Mouse (Mus musculus): ENCODE results near the gene Bcl11b.

Bcl11b gene

DNA sequence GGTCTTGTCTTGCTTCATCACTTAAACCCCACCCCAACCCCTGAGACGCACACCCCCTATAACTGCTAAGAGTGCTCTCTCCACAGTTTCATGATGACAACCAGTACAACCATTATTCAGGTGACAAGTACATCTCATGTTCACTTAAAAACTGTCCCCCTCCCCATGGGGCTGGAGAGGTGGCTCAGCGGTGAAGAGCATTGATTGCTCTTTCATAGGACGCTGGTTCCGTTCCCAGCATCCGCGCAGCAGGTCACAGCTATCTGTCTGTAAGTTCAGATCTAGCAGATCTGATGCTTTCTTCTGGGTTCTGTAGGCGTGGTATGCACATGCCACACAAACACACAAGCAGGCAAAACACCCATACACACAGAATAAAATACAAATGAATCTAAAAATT lies 81.2 kb downstream of the Bcl11b start:
- Histone ChIP-seq H3K36me3 (ENCODE audit: control insufficient read depth, insufficient read depth, low read length, poor library complexity, severe bottlenecking) (no peaks in the 10 kb centered on the region), H3K27me3 (ENCODE audit: control insufficient read depth, insufficient read depth, low read length, poor library complexity, severe bottlenecking) (no peaks in the 10 kb centered on the region)
- no peak for DNase-seq (ENCODE audit: low read depth, low spot score)

DNA sequence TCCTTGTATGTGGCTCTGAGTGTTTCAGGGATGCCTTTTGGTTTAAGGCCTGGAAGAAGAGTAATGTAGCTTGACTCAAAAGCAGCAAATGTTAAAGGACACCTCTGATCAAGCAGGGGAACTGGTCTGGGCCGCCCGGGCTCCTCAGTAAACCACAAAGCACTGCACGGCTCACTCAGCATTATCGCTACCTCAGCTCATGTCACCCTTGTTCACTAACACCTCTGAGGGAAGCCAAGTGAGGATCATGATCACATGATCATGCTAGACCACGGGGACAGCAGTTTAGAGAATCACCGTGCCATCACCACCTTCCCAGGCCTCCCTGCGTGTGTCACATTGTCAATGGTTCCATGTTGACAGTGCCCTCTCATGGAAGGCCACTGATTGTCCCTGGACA lies 81.8 kb downstream of the Bcl11b start:
- Histone ChIP-seq H3K27me3 (ENCODE audit: control insufficient read depth, insufficient read depth, low read length, poor library complexity, severe bottlenecking) (no peaks in the 10 kb centered on the region), H3K36me3 (ENCODE audit: control insufficient read depth, insufficient read depth, low read length, poor library complexity, severe bottlenecking) (no peaks in the 10 kb centered on the region)
- DNase-seq (ENCODE audit: low read depth, low spot score): no peak

DNA sequence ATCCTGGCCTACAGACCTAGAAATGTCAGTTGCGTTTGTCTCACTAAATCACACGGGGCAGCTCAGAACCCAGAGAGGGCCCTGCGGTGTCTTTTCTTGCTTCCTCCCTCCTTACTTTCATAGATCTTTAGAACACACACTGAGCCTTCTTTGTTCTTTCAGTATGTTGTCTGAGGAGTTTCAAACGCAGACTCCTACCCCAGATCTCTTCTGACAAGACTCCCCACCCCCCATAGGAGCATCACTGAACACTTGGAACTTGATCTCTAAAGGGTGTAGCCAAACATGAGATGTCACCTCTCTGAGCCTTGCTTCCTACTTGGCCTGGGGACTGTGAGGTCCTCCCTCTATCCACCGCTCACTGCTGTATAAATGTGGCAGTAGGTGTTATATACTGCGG lies 82.2 kb downstream of the Bcl11b start:
- Histone ChIP-seq H3K27me3 (ENCODE audit: control insufficient read depth, insufficient read depth, low read length, poor library complexity, severe bottlenecking) (no peaks in the 10 kb centered on the region), H3K36me3 (ENCODE audit: control insufficient read depth, insufficient read depth, low read length, poor library complexity, severe bottlenecking) (no peaks in the 10 kb centered on the region)
- no peak for DNase-seq (ENCODE audit: low read depth, low spot score)

DNA sequence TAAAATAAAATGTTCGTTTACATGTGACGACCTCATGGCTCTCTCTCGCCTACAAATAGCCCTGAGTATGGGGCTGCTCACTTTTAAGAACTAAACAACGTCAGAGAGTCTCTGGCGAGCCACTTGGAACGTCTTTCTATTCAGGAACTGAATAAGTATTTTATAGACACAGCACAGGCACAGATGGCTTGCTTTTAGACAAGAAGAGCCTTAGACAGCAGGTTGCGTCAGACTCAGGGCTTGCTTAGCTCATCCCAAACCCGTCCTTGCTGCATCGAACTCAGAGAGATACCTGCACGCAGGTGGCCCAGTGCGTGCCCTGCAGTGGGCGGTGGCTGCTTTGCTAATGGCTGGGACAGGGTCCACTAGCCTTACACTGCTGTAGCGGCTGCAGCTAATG lies 82.7 kb downstream of the Bcl11b start:
- no peaks in the 10 kb centered on the region for H3K36me3 ChIP-seq (ENCODE audit: control insufficient read depth, insufficient read depth, low read length, poor library complexity, severe bottlenecking)
- H3K27me3 ChIP-seq (ENCODE audit: control insufficient read depth, insufficient read depth, low read length, poor library complexity, severe bottlenecking): no peaks in the 10 kb centered on the region
- no peak for DNase-seq (ENCODE audit: low read depth, low spot score)

DNA sequence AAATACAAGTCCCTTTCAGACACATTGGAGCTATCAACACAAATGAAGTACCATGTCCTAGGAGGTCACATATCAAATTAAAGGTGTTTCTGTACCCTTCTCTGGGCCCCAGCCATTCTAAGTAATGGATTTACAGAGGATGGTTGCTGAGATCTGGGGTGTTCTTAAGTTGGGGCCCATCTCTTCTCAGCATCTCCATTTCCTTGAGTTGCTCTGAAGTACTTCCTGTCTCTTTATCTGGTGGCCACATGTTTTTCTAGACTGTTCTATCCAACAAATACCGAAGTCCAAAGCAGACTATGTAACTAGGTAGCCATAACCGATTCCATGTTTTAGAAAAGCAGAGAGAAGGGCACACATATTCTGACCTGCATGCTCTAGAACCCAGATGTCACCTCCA lies 83.3 kb downstream of the Bcl11b start:
- no peak for DNase-seq (ENCODE audit: low read depth, low spot score)
- no peaks in the 10 kb centered on the region for H3K27me3 ChIP-seq (ENCODE audit: control insufficient read depth, insufficient read depth, low read length, poor library complexity, severe bottlenecking)
- no peaks in the 10 kb centered on the region for H3K36me3 ChIP-seq (ENCODE audit: control insufficient read depth, insufficient read depth, low read length, poor library complexity, severe bottlenecking)

DNA sequence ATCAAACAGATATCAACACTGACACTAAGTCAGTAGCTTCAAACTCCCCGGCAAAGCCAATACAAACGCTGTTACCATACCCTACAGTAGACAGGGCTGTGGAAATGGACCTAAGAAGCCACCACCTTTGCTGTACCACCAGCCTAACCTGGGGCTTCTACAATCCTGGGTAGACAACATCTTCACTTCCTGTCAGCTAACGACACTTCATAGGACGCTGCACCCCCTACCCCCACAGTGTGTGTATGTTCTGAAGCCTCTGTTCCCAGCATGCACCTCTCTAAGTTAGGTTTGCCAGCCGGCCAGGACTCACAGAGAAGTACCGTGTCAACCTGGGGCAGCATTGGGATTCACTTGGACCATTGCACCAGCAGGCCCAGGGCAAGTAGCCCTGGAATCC lies 84.6 kb downstream of the Bcl11b start:
- H3K36me3 ChIP-seq (ENCODE audit: control insufficient read depth, insufficient read depth, low read length, poor library complexity, severe bottlenecking): no peaks in the 10 kb centered on the region
- DNase-seq (ENCODE audit: low read depth, low spot score): no peak
- no peaks in the 10 kb centered on the region for H3K27me3 ChIP-seq (ENCODE audit: control insufficient read depth, insufficient read depth, low read length, poor library complexity, severe bottlenecking)

DNA sequence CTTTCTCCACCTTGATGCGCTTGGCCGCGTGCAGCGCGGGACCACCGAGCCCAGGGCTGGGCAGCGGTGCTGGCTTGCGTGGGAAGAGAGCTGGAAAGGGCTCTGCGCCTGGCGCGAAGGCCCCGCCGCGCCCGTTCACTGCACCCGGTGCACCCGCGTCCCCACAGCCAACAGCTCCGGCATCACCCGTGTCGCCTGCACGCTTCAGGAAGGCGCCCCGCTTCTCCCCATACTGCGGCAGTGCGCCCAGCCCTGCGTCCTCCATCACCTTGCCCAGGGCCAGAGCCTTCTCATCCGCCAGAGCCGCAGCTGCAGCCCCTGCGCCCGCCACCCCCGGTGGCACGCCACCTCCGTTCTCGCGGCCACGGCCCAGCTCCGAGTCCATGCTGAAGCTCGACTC lies 87.4 kb downstream of the Bcl11b start:
- Histone ChIP-seq H3K27me3 (ENCODE audit: control insufficient read depth, insufficient read depth, low read length, poor library complexity, severe bottlenecking) (no peaks in the 10 kb centered on the region), H3K36me3 (ENCODE audit: control insufficient read depth, insufficient read depth, low read length, poor library complexity, severe bottlenecking) (no peaks in the 10 kb centered on the region)
- DNase-seq (ENCODE audit: low read depth, low spot score): no peak

DNA sequence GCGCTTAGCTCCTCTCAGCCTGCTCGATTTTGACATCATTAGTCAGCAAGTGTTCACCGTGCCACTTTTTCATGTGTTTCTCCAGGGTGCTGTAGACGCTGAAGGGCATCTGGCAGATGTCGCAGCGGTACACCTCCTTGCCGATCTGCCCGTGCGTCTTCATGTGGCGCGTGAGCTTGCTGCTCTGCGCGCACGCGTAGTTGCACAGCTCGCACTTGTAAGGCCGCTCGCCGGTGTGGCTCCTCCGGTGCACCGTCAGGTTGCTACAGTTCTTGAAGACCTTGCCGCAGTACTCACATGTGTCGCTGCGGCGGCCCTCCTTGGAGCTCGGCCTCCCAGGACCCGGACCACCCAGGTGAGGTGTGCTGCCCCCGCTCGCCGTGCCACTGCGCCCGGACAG lies 88.0 kb downstream of the Bcl11b start:
- Histone ChIP-seq H3K36me3 (ENCODE audit: control insufficient read depth, insufficient read depth, low read length, poor library complexity, severe bottlenecking) (no peaks in the 10 kb centered on the region), H3K27me3 (ENCODE audit: control insufficient read depth, insufficient read depth, low read length, poor library complexity, severe bottlenecking) (no peaks in the 10 kb centered on the region)
- DNase-seq (ENCODE audit: low read depth, low spot score): no peak

DNA sequence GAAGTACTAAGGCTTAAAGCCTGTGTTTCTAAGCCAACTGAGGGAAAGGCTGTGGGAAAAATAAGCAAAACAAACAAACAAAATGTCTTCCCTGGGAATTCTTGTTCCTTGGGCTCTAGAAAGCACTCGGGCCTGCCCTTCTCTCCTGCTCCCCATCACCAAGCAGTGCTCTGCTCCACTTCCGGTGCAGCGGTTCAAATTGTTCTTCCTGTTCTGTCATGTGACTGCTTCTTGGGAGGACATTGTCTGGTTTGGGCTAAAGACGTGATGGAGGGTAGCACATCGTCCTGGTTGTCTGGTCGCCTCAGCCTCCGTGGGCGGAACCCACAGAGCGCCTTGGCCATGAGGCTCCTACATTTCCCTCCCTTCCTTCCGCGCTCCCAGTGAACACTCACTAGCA lies 94.6 kb downstream of the Bcl11b start:
- Histone ChIP-seq H3K36me3 (ENCODE audit: control insufficient read depth, insufficient read depth, low read length, poor library complexity, severe bottlenecking) (no peaks in the 10 kb centered on the region), H3K27me3 (ENCODE audit: control insufficient read depth, insufficient read depth, low read length, poor library complexity, severe bottlenecking) (no peaks in the 10 kb centered on the region)
- no peak for DNase-seq (ENCODE audit: low read depth, low spot score)

DNA sequence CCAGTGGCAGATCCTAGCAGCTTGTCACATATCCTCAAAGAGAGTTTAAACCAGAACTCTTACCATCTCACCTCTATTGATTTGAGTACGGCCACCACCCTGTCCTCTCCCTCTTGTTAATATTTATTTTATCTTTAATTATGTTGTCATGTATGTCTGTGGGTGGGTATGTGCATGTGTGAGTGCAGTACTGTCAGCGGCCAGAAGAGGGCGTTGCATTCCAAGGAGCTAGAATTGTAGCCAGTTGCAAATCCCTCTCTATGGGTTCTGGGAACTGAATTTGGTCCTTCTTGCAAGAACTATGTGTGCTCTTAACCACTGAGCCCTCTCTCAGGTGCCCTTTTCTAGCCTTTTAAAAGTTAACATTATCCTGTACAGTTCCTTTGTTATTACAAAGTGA lies 98.1 kb downstream of the Bcl11b start:
- DNase-seq (ENCODE audit: low read depth, low spot score): no peak
- no peaks in the 10 kb centered on the region for H3K27me3 ChIP-seq (ENCODE audit: control insufficient read depth, insufficient read depth, low read length, poor library complexity, severe bottlenecking)
- H3K36me3 ChIP-seq (ENCODE audit: control insufficient read depth, insufficient read depth, low read length, poor library complexity, severe bottlenecking): no peaks in the 10 kb centered on the region

DNA sequence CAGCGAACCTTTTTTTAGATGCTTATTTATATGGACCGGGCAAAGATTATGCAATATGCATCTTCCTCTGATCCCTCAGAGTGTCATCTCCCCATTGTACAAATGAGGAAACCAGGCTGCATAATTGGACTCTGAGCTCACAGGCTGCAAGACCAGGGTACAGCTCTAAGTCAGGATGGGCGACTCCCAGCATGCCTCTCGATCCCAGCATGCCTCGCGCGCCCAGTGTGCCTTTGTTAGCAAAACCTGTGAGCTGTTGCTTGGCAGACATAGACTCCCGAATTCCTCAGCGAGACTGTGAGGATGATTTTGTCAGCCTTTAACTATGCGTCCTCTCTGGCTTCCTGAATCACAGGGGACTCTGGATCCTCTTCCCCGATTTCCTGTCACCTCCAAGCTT lies 98.9 kb downstream of the Bcl11b start:
- Histone ChIP-seq H3K27me3 (ENCODE audit: control insufficient read depth, insufficient read depth, low read length, poor library complexity, severe bottlenecking) (no peaks in the 10 kb centered on the region), H3K36me3 (ENCODE audit: control insufficient read depth, insufficient read depth, low read length, poor library complexity, severe bottlenecking) (no peaks in the 10 kb centered on the region)
- DNase-seq (ENCODE audit: low read depth, low spot score): no peak

DNA sequence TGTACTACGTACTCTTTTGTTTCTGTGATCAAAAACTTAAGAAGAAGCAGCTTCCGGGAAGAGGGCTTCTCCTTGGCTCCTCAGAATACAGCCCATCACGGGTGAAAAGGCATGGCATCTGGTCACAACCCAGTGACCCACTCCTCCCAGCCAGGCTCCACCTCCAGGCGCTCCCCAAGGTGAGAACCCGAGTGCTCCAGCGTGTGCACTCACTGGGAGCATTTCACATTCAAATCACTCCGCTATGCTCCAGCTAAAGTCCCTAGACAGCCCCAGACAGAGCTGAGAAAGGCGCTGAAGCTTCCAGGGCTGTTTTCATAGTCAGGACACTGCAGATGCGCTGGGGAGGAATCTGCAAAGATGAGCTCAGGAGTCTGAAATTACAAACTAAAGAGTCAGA lies 99.5 kb downstream of the Bcl11b start:
- no peak for DNase-seq (ENCODE audit: low read depth, low spot score)
- Histone ChIP-seq H3K27me3 (ENCODE audit: control insufficient read depth, insufficient read depth, low read length, poor library complexity, severe bottlenecking) (no peaks in the 10 kb centered on the region), H3K36me3 (ENCODE audit: control insufficient read depth, insufficient read depth, low read length, poor library complexity, severe bottlenecking) (no peaks in the 10 kb centered on the region)

DNA sequence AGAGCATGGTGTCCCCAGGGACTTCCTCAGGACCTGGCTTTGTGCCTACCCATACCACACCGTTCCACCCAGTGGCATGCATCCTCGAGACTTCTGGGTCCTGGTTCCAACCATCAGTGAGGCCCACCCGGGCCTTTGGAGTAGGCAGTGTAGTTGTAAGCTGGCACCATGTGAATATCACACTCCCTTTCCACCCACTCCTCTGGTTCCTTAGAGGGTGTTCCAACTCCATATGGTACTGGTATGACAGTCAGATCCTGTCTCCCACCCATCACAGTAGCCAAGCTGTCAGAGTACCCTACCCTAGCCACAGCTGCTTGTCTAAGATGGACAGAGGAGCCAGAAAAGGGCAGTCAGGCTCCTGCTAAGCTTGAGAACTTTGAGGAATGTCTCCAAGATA lies 112.0 kb downstream of the Bcl11b start:
- Histone ChIP-seq H3K36me3 (ENCODE audit: control insufficient read depth, insufficient read depth, low read length, poor library complexity, severe bottlenecking) (no peaks in the 10 kb centered on the region), H3K27me3 (ENCODE audit: control insufficient read depth, insufficient read depth, low read length, poor library complexity, severe bottlenecking) (no peaks in the 10 kb centered on the region)
- no peak for DNase-seq (ENCODE audit: low read depth, low spot score)

DNA sequence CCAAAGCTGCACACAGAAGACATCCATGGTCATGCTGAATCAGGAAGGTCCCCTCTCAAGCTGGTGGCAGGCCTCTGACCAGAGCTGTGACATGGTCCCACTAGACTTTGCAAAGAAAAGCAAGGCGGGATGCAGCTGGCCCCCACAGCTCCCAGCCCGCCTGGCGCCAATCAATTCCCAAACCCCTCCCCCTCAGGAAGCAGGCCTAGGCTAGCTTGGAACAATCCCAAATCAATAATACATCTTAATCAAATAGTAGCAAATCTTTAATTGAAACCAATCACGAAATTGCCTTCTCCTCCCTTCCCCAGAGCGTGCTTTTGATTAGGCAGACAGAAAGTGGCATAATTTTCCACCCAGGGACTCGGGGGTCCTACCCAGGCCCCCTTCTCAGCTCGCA lies 113.1 kb downstream of the Bcl11b start:
- H3K36me3 ChIP-seq (ENCODE audit: control insufficient read depth, insufficient read depth, low read length, poor library complexity, severe bottlenecking): no peaks in the 10 kb centered on the region
- H3K27me3 ChIP-seq (ENCODE audit: control insufficient read depth, insufficient read depth, low read length, poor library complexity, severe bottlenecking): no peaks in the 10 kb centered on the region
- DNase-seq (ENCODE audit: low read depth, low spot score): no peak

DNA sequence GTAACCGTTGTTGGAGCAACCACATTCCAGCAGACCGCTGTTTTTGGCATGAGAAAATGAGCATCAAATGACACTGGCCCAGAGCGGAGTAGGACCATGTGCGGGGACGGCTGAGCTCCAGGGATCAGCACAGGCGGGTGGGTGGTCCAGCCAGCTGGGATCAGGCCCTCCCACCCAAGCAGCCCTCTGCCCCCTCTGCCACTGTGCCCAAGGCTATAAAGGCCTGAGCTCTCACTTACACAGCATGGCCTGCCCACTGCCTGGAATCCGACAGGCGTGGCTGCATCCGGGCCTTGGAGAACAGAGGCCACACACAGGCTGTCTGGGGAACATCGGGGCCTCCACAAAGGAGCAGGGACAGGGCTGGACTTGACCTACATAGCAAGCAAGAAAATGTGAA lies 113.6 kb downstream of the Bcl11b start:
- DNase-seq (ENCODE audit: low read depth, low spot score): no peak
- H3K27me3 ChIP-seq (ENCODE audit: control insufficient read depth, insufficient read depth, low read length, poor library complexity, severe bottlenecking): no peaks in the 10 kb centered on the region
- no peaks in the 10 kb centered on the region for H3K36me3 ChIP-seq (ENCODE audit: control insufficient read depth, insufficient read depth, low read length, poor library complexity, severe bottlenecking)

DNA sequence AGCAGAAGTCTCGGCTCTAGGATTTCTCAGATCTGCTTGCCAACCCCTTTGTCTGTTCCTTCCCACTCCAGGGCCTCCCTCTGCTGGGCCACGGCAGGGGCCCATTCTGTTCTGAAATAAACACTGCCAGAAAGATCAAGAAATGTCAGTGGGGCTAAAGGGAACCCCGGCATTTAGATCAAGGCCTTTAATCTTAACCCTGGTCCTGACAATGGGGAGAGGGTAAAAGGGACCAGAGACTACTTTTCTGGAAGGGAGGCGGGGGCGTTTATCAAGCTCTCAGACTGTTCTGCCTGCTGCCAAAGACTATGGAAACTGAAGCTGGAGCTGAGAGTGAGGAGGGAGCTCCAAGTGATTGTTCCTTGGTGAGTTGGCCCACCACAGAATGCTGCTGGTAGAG lies 114.8 kb downstream of the Bcl11b start:
- Histone ChIP-seq H3K27me3 (ENCODE audit: control insufficient read depth, insufficient read depth, low read length, poor library complexity, severe bottlenecking) (no peaks in the 10 kb centered on the region), H3K36me3 (ENCODE audit: control insufficient read depth, insufficient read depth, low read length, poor library complexity, severe bottlenecking) (no peaks in the 10 kb centered on the region)
- no peak for DNase-seq (ENCODE audit: low read depth, low spot score)

DNA sequence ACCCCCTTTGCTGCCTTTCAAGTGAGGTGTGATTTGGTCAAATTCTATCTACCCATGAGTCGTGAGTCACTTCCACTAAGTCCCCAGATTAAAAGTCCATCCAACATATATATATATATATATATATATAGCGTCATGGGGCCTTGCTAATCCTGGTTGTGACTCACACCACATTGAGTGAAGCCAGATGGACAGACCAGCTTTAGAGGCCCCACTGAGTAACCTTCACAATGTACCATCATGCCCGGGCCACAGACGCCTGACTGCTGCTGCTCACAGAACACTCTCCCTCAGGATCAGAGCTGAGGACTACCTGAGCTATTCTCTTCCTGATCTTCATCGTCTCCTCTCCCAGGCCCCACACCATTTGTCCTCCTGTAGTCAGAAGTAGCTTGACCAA lies 115.4 kb downstream of the Bcl11b start:
- Histone ChIP-seq H3K36me3 (ENCODE audit: control insufficient read depth, insufficient read depth, low read length, poor library complexity, severe bottlenecking) (no peaks in the 10 kb centered on the region), H3K27me3 (ENCODE audit: control insufficient read depth, insufficient read depth, low read length, poor library complexity, severe bottlenecking) (no peaks in the 10 kb centered on the region)
- no peak for DNase-seq (ENCODE audit: low read depth, low spot score)
